Mouse (Mus musculus): ENCODE results near the gene Rps23.

The Rps23 gene

GRCm38 (mm10) chr13:90933256-90933655 is 10.5 kb downstream of the Rps23 start:
- no peak for DNase-seq (ENCODE audit: low spot score in 2 of 2)

- no peak for DNase-seq (ENCODE audit: low spot score in 2 of 2)
Measured at GRCm38 (mm10) chr13:90935852-90936251, 13.1 kb downstream of the Rps23 start.

- DNase-seq (ENCODE audit: low spot score in 2 of 2) = no peak
Measured at GRCm38 (mm10) chr13:90939192-90939591, 16.4 kb downstream of the Rps23 start.

GRCm38 (mm10) chr13:90939600-90939999 is 16.8 kb downstream of the Rps23 start:
- no peak for DNase-seq (ENCODE audit: low spot score in 2 of 2)

- DNase-seq (ENCODE audit: low spot score in 2 of 2) = no peak
Measured at GRCm38 (mm10) chr13:90958894-90959293, 36.1 kb downstream of the Rps23 start.

- DNase-seq (ENCODE audit: low spot score in 2 of 2) = no peak
Measured at GRCm38 (mm10) chr13:90960591-90960990, 37.8 kb downstream of the Rps23 start.

GRCm38 (mm10) chr13:90962836-90963760 is 40.3 kb downstream of the Rps23 start:
- DNase-seq (ENCODE audit: low spot score in 2 of 2) = no peak

GRCm38 (mm10) chr13:90964511-90964910 is 41.8 kb downstream of the Rps23 start:
- no peak for DNase-seq (ENCODE audit: low spot score in 2 of 2)

GRCm38 (mm10) chr13:90965996-90966395 is 43.2 kb downstream of the Rps23 start:
- DNase-seq (ENCODE audit: low spot score in 2 of 2) = no peak

- DNase-seq (ENCODE audit: low spot score in 2 of 2) = peak; percentile 72 to 84
Measured at GRCm38 (mm10) chr13:90967422-90967821, 44.7 kb downstream of the Rps23 start.

- no peak for DNase-seq (ENCODE audit: low spot score in 2 of 2)
Measured at GRCm38 (mm10) chr13:90968940-90969339, 46.2 kb downstream of the Rps23 start.

GRCm38 (mm10) chr13:90970259-90971017 is 47.7 kb downstream of the Rps23 start:
- DNase-seq (ENCODE audit: low spot score in 2 of 2) = no peak

- DNase-seq (ENCODE audit: low spot score in 2 of 2) = no peak
Measured at GRCm38 (mm10) chr13:90973409-90973808, 50.7 kb downstream of the Rps23 start.

Data from cerebellum, postnatal 4 days (tissue).